Mouse (Mus musculus) liver, embryonic 13.5 days (tissue): ENCODE measurements at regions not wholly inside any gene's neighbourhood (a gene's known extent, or its start where the extent isn't known, plus 50 kb on each side); places are given as distances from the start of the nearest gene placed in this dataset.
"Not testable (repeated sequence)": the region's sequence is repeated elsewhere in the genome, so short reads cannot be mapped to it uniquely, and the experiment has no call there.

Experiments used
- ATAC-seq: fragments of 200-750 bp; cut with Nextera tagmentation; 2 replicates; pipeline ENCODE4 v1.8.0; 2017; ENCODE audit warnings: low read depth, mild to moderate bottlenecking, moderate number of reproducible peaks, moderate library complexity
- DNase-seq: peaks from one replicate; pipeline ENCODE4 v3.0.0; 2022
- H3K27ac ChIP-seq: fragments of 300-500 bp; sonication (generic); 2 replicates; pipeline ENCODE4 v1.5.1; 2015; ENCODE audit warnings: moderate library complexity, mild to moderate bottlenecking, inconsistent platforms
- H3K27me3 ChIP-seq: fragments of 300-500 bp; sonication (generic); 2 replicates; pipeline ENCODE4 v1.6.1; 2015; ENCODE audit warnings: mild to moderate bottlenecking, inconsistent platforms
- H3K36me3 ChIP-seq: fragments of 300-500 bp; sonication (generic); 2 replicates; pipeline ENCODE4 v1.6.1; 2015; ENCODE audit warnings: mild to moderate bottlenecking, inconsistent platforms
- H3K4me1 ChIP-seq: fragments of 300-500 bp; sonication (generic); replicated peaks from 2 replicates; pipeline ENCODE4 v1.6.1; 2015; ENCODE audit warnings: inconsistent platforms
- H3K4me2 ChIP-seq: fragments of 300-500 bp; sonication (generic); 2 replicates; pipeline ENCODE4 v1.6.1; 2015; ENCODE audit warnings: inconsistent platforms, mild to moderate bottlenecking, moderate library complexity
- H3K4me3 ChIP-seq: fragments of 300-500 bp; sonication (generic); replicated peaks from 2 replicates; pipeline ENCODE4 v1.5.1; 2015; ENCODE audit warnings: mild to moderate bottlenecking, inconsistent platforms
- H3K9ac ChIP-seq: fragments of 300-500 bp; sonication (generic); 2 replicates; pipeline ENCODE4 v1.6.1; 2015; ENCODE audit warnings: mild to moderate bottlenecking, inconsistent platforms
- H3K9me3 ChIP-seq: fragments of 300-500 bp; sonication (generic); replicated peaks from 2 replicates; pipeline ENCODE4 v1.6.1; 2016; ENCODE audit warnings: inconsistent platforms
- WGBS: fragments of 180-500 bp; shearing (Covaris S2); methylation state at CpG from one replicate; pipeline ENCODE4 v1.1.7; 2015; ENCODE audit not compliant: insufficient replicate concordance; 5-methylcytosine and 5-hydroxymethylcytosine counted together

DNA sequence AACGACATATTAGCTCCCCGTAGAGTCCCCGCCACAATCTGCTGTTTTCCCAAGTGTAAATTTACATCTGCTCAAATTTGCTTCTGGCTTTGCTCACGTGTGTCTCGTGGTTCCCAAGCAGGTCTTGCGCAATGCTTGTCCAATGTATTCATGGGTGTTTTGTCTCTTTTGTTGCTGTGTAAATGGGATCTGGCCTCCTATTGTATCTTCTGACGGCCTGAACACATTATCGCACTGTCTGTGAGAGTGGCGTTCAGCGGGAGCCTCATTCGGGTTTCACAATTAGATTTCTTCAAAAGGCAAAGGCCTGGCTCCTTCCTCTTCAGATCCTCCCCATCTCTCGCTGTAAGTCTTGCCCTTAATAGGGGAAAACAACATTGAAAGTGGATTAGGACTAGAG, 274.5 kb downstream of the Fam19a5 start:
- 72% methylated on average over 12 of the region's 12 CpGs for WGBS
- DNase-seq (no peak), ATAC-seq (no peak)
- Histone ChIP-seq H3K27ac (no peak overlapping the region), H3K9ac (no peak overlapping the region), H3K27me3 (no peaks in the 10 kb centered on the region), H3K4me1 (no peaks in the 10 kb centered on the region), H3K9me3 (no peaks in the 10 kb centered on the region), H3K4me2 (no peak overlapping the region), H3K36me3 (no peaks in the 10 kb centered on the region), H3K4me3 (no peak overlapping the region)

GRCm38 (mm10) chr15:87842097-87842496, 298.0 kb downstream of the Fam19a5 start:
- no peaks in the 10 kb centered on the region for H3K9me3 ChIP-seq
- H3K4me1 ChIP-seq: no peaks in the 10 kb centered on the region
- WGBS: 34% methylated on average over 3 of the region's 3 CpGs
- H3K27ac ChIP-seq: no peak overlapping the region
- H3K27me3 ChIP-seq: no peaks in the 10 kb centered on the region
- no peak overlapping the region for H3K4me2 ChIP-seq
- no peak for ATAC-seq
- no peaks in the 10 kb centered on the region for H3K36me3 ChIP-seq
- DNase-seq: no peak
- no peak overlapping the region for H3K4me3 ChIP-seq
- H3K9ac ChIP-seq: no peak overlapping the region

DNA sequence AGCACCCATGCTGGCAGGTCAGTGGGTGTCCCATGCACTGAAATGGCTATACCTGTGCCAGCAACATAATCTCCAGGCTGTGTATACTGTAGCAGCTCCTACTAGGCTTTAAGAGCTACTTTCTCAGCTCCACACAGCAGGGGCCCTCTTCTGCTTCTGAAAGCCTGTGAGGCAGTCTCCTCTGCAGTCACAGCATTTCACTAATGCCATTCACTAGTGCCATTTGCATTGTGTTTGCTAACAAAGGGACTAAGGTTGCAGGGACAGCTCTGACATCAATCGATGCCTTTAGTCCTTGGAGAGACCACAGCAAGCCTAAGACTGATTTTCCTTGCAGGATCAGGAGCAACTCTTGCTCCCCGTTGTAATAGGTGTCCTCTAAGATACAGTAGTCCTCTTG, 315.0 kb downstream of the Fam19a5 start:
- Histone ChIP-seq H3K36me3 (no peaks in the 10 kb centered on the region), H3K4me3 (no peak overlapping the region), H3K27me3 (no peaks in the 10 kb centered on the region), H3K27ac (no peak overlapping the region), H3K4me2 (no peak overlapping the region), H3K4me1 (no peaks in the 10 kb centered on the region), H3K9ac (no peak overlapping the region), H3K9me3 (0 out of 2 replicates have a peak, but pooled peaks cover 8% of the 10 kb centered on the region)
- ATAC-seq (no peak), DNase-seq (no peak)
- 15% methylated on average over 2 of the region's 2 CpGs for WGBS

GRCm38 (mm10) chr15:87876286-87876899, 332.3 kb downstream of the Fam19a5 start:
- H3K4me1 ChIP-seq: no peaks in the 10 kb centered on the region
- H3K9me3 ChIP-seq: no peaks in the 10 kb centered on the region
- H3K36me3 ChIP-seq: no peaks in the 10 kb centered on the region
- H3K27me3 ChIP-seq: no peaks in the 10 kb centered on the region
- no peak overlapping the region for H3K9ac ChIP-seq
- H3K27ac ChIP-seq: no peak overlapping the region
- ATAC-seq (no peak), DNase-seq (no peak)
- H3K4me3 ChIP-seq: no peak overlapping the region
- no peak overlapping the region for H3K4me2 ChIP-seq
- 60% methylated on average over 9 of the region's 9 CpGs for WGBS

GRCm38 (mm10) chr15:87890903-87891302, 346.8 kb downstream of the Fam19a5 start:
- Histone ChIP-seq H3K27me3 (no peaks in the 10 kb centered on the region), H3K36me3 (no peaks in the 10 kb centered on the region), H3K4me1 (no peaks in the 10 kb centered on the region), H3K4me3 (no peak overlapping the region), H3K9me3 (peaks cover 13% of the 10 kb centered on the region), H3K27ac (no peak overlapping the region), H3K4me2 (no peak overlapping the region), H3K9ac (no peak overlapping the region)
- no peak for DNase-seq
- 68% methylated on average over 5 of the region's 5 CpGs for WGBS
- no peak for ATAC-seq

DNA sequence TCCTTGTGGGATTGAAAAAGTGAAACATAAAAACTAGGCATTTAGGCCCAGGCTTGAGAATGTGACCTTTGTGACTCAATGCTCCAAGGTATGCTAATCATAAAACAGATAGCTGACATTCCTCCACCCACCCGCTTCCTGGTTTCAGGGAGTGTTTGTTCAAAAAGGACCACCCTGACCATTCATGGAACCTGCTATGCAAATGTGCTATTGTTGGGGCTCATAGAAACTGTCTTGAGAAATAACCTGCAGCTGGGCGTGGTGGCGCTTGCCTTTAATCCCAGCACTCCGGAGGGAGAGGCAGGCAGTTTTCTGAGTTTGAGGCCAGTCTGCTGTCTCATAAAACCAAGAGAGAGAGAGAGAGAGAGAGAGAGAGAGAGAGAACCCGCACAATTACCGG, 350.8 kb downstream of the Fam19a5 start:
- not testable (repeated sequence) for H3K27me3 ChIP-seq, H3K4me1 ChIP-seq, H3K36me3 ChIP-seq, H3K4me2 ChIP-seq, H3K4me3 ChIP-seq, H3K9ac ChIP-seq, ATAC-seq, DNase-seq, H3K27ac ChIP-seq
- 68% methylated on average over 6 of the region's 6 CpGs for WGBS
- H3K9me3 ChIP-seq: peaks cover 21% of the 10 kb centered on the region; the same call in 1 of the 2 replicates

DNA sequence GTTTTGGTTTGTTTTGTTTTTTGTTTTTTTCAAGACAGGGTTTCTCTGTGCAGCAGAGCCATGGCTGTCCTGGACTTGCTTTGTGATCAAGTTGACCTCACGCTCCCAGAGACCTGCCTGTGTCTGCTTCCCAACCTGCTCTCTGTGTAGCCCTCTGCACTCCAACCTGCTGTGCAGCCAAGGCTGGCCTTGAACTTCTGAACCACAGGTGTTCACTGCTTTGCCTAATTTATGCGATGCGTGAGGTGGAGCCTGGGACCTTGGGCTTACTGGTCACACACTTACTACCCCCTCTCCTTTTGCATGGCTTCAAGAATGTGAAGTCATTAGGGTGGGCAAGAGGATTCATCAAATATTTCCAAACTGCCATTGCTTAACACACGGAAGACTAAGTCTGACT, 354.6 kb downstream of the Fam19a5 start:
- no peak overlapping the region for H3K27ac ChIP-seq
- no peak for DNase-seq
- no peaks in the 10 kb centered on the region for H3K4me1 ChIP-seq
- no peak overlapping the region for H3K4me3 ChIP-seq
- ATAC-seq: no peak
- no peaks in the 10 kb centered on the region for H3K36me3 ChIP-seq
- no peaks in the 10 kb centered on the region for H3K27me3 ChIP-seq
- peaks cover 22% of the 10 kb centered on the region; the same call in 1 of the 2 replicates for H3K9me3 ChIP-seq
- WGBS: 58% methylated on average over 4 of the region's 4 CpGs
- H3K4me2 ChIP-seq: no peak overlapping the region
- no peak overlapping the region for H3K9ac ChIP-seq

- H3K4me3 ChIP-seq: no peak overlapping the region
- H3K27me3 ChIP-seq: no peaks in the 10 kb centered on the region
- no peak overlapping the region for H3K4me2 ChIP-seq
- no peaks in the 10 kb centered on the region for H3K36me3 ChIP-seq
- 69% methylated on average over 6 of the region's 6 CpGs for WGBS
- ATAC-seq: no peak
- DNase-seq: no peak
- no peak overlapping the region for H3K27ac ChIP-seq
- H3K9ac ChIP-seq: no peak overlapping the region
- peaks cover 19% of the 10 kb centered on the region for H3K9me3 ChIP-seq
- H3K4me1 ChIP-seq: no peaks in the 10 kb centered on the region
These were observed 360.3 kb downstream of the Fam19a5 start for GRCm38 (mm10) chr15:87904436-87904835.

GRCm38 (mm10) chr15:87906310-87906709, 362.2 kb downstream of the Fam19a5 start:
- no peak overlapping the region for H3K9ac ChIP-seq
- no peaks in the 10 kb centered on the region for H3K36me3 ChIP-seq
- H3K27ac ChIP-seq: no peak overlapping the region
- H3K27me3 ChIP-seq: no peaks in the 10 kb centered on the region
- H3K9me3 ChIP-seq: peaks cover 10% of the 10 kb centered on the region; the same call in 1 of the 2 replicates
- DNase-seq (no peak), ATAC-seq (no peak)
- no peak overlapping the region for H3K4me3 ChIP-seq
- 66% methylated on average over 5 of the region's 5 CpGs for WGBS
- no peak overlapping the region for H3K4me2 ChIP-seq
- H3K4me1 ChIP-seq: no peaks in the 10 kb centered on the region

DNA sequence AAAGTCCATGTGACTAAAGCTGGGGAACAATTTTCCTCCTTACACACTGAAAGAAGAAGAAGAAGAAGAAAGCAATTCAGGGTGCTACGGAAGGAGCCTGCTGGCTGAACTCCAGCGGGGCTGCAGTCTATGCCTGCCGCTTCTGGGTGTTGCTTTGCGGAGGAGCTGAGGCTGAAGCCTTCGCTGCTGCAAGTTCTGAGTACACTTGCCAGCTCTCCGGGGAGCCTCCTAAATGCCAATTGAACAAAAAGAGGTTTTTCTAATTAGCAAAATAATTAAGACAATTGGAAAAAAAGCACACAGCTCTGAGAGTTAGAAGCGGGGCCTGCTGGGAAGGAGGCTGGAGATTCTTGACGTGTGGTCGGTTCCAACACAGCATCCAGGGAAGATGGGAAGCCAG, 378.0 kb downstream of the Fam19a5 start:
- 69% methylated on average over 9 of the region's 9 CpGs for WGBS

DNA sequence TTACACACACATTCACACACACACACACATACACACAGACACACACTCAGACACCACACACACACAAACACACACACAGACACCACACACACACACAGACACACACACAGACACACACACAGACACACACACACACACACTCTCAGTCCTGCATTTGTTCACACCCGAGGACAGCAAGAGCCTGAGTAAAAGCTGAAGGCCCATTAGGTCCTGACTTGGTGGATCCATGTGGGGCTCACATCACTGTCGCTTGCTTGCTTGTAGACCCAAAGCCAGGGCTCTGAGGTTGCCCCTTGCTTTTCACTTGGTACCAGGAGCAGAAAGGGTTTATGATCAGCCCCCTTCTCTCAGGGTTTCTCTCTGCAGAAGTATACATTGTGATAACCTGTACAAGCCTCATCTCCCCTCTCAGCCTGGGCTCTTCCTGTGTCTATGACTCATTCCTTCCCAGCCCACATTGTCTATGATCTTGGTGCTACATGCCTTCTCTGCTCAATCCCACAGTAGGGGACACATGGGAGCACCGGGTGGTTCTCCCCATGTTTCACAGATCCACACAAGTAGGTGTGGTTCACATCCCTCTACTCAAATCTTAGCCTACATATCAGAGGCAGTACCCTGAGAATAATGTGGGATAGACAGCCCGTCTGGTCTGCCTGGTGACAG, 378.8 kb downstream of the Fam19a5 start:
- no peak for DNase-seq
- no peaks in the 10 kb centered on the region for H3K36me3 ChIP-seq
- ATAC-seq: no peak
- no peak overlapping the region for H3K4me2 ChIP-seq
- no peak overlapping the region for H3K4me3 ChIP-seq
- H3K27ac ChIP-seq: no peak overlapping the region
- 61% methylated on average over 4 of the region's 4 CpGs for WGBS
- H3K9ac ChIP-seq: no peak overlapping the region
- no peaks in the 10 kb centered on the region for H3K27me3 ChIP-seq
- no peaks in the 10 kb centered on the region for H3K9me3 ChIP-seq
- H3K4me1 ChIP-seq: no peaks in the 10 kb centered on the region

More for the DNA sequence above, 378.0 kb downstream of the Fam19a5 start:
- ATAC-seq: no peak
- H3K9ac ChIP-seq: no peak overlapping the region
- H3K4me3 ChIP-seq: no peak overlapping the region
- H3K36me3 ChIP-seq: no peaks in the 10 kb centered on the region
- no peak for DNase-seq
- H3K9me3 ChIP-seq: no peaks in the 10 kb centered on the region
- H3K4me1 ChIP-seq: no peaks in the 10 kb centered on the region
- H3K4me2 ChIP-seq: no peak overlapping the region
- no peaks in the 10 kb centered on the region for H3K27me3 ChIP-seq
- no peak overlapping the region for H3K27ac ChIP-seq

- H3K27me3 ChIP-seq: no peaks in the 10 kb centered on the region
- H3K4me1 ChIP-seq: no peaks in the 10 kb centered on the region
- no peaks in the 10 kb centered on the region for H3K36me3 ChIP-seq
- DNase-seq (no peak), ATAC-seq (no peak)
- H3K9me3 ChIP-seq: no peaks in the 10 kb centered on the region
- no peak overlapping the region for H3K4me3 ChIP-seq
- 33% methylated on average over 9 of the region's 9 CpGs for WGBS
- no peak overlapping the region for H3K27ac ChIP-seq
- no peak overlapping the region for H3K9ac ChIP-seq
- H3K4me2 ChIP-seq: no peak overlapping the region
These were observed 379.8 kb downstream of the Fam19a5 start for GRCm38 (mm10) chr15:87923906-87924305.
